Mouse (Mus musculus) midbrain, embryonic 12.5 days (tissue): ENCODE results near the gene Rapsn. TPM values are rescaled to one million over a fixed set of nuclear protein-coding genes. Genes with fewer than 3 reads are reported as not detected.
"Not testable (repeated sequence)": the region's sequence is repeated elsewhere in the genome, so short reads cannot be mapped to it uniquely, and the experiment has no call there.

Source experiments
- ATAC-seq: fragments of 200-750 bp; cut with Nextera tagmentation; 2 replicates; pipeline ENCODE4 v1.8.0; 2017; ENCODE audit warnings: low read depth, moderate TSS enrichment, moderate library complexity; ENCODE audit not compliant: low FRiP score
- H3K27ac ChIP-seq: fragments of 300-500 bp; sonication (generic); replicated peaks from 2 replicates; pipeline ENCODE4 v1.5.1; 2016; ENCODE audit warnings: mild to moderate bottlenecking
- H3K27me3 ChIP-seq: fragments of 300-500 bp; sonication (generic); 2 replicates; pipeline ENCODE4 v1.6.1; 2016; ENCODE audit warnings: mild to moderate bottlenecking
- H3K36me3 ChIP-seq: fragments of 300-500 bp; sonication (generic); 2 replicates; pipeline ENCODE4 v1.6.1; 2016
- H3K4me1 ChIP-seq: fragments of 300-500 bp; sonication (generic); 2 replicates; pipeline ENCODE4 v1.6.1; 2016
- H3K4me2 ChIP-seq: fragments of 300-500 bp; sonication (generic); replicated peaks from 2 replicates; pipeline ENCODE4 v1.6.1; 2016; ENCODE audit warnings: mild to moderate bottlenecking, moderate library complexity
- H3K4me3 ChIP-seq: fragments of 300-500 bp; sonication (generic); 2 replicates; pipeline ENCODE4 v1.5.1; 2016; ENCODE audit warnings: mild to moderate bottlenecking
- H3K9ac ChIP-seq: fragments of 300-500 bp; sonication (generic); replicated peaks from 2 replicates; pipeline ENCODE4 v1.6.1; 2016; ENCODE audit warnings: mild to moderate bottlenecking, moderate library complexity
- H3K9me3 ChIP-seq: fragments of 300-500 bp; sonication (generic); 2 replicates; pipeline ENCODE4 v1.6.1; 2016; ENCODE audit warnings: mild to moderate bottlenecking
- WGBS: fragments of 180-500 bp; shearing (Covaris S2); methylation state at CpG from one replicate; pipeline ENCODE4 v1.1.7; 2016; 5-methylcytosine and 5-hydroxymethylcytosine counted together
- polyA plus RNA-seq: library from polyadenylated mRNA; unstranded; fragments of >200 nt; fragmentation: Nextera tagmentation; extraction: Ambion mirVana; gene quantifications from 2 replicates; pipeline ENCODE4 v1.2.1, GENCODE M21; 2016

Gene Rapsn
- polyA plus RNA-seq, 1 experiment from 2014 or later: 0.94 TPM

GRCm38 (mm10) chr2:91027391-91028214 is 7.8 kb upstream of the Rapsn start:
- H3K36me3 ChIP-seq: no peaks in the 10 kb centered on the region
- no peak overlapping the region for H3K4me2 ChIP-seq
- 87% methylated on average over 9 of the region's 9 CpGs for WGBS
- H3K27me3 ChIP-seq: no peaks in the 10 kb centered on the region
- H3K9me3 ChIP-seq: no peaks in the 10 kb centered on the region
- H3K4me1 ChIP-seq: no peaks in the 10 kb centered on the region
- no peak overlapping the region for H3K9ac ChIP-seq
- H3K27ac ChIP-seq: no peak overlapping the region
- ATAC-seq: no peak
- H3K4me3 ChIP-seq: no peak overlapping the region

- Histone ChIP-seq H3K4me3 (no peak overlapping the region), H3K9me3 (no peaks in the 10 kb centered on the region), H3K27me3 (no peaks in the 10 kb centered on the region), H3K36me3 (no peaks in the 10 kb centered on the region), H3K27ac (no peak overlapping the region), H3K4me2 (no peak overlapping the region), H3K9ac (no peak overlapping the region), H3K4me1 (no peaks in the 10 kb centered on the region)
- no peak for ATAC-seq
- WGBS: 87% methylated on average over 4 of the region's 4 CpGs
These were observed 4.2 kb upstream of the Rapsn start for GRCm38 (mm10) chr2:91031216-91031615.

GRCm38 (mm10) chr2:91033000-91033399 is 2.4 kb upstream of the Rapsn start:
- Histone ChIP-seq H3K4me3 (no peak overlapping the region), H3K9me3 (no peaks in the 10 kb centered on the region), H3K4me2 (no peak overlapping the region), H3K36me3 (no peaks in the 10 kb centered on the region), H3K27ac (no peak overlapping the region), H3K4me1 (no peaks in the 10 kb centered on the region), H3K27me3 (no peaks in the 10 kb centered on the region), H3K9ac (no peak overlapping the region)
- WGBS: 14% methylated on average over 3 of the region's 3 CpGs
- ATAC-seq: no peak

- H3K9me3 ChIP-seq: no peaks in the 10 kb centered on the region
- H3K27me3 ChIP-seq: no peaks in the 10 kb centered on the region
- 74% methylated on average over 8 of the region's 8 CpGs for whole genome bisulfite sequencing
- no peak overlapping the region for H3K4me3 ChIP-seq
- no peaks in the 10 kb centered on the region for H3K36me3 ChIP-seq
- H3K27ac ChIP-seq: no peak overlapping the region
- H3K4me1 ChIP-seq: no peaks in the 10 kb centered on the region; the same call in 1 of the 2 replicates
- H3K4me2 ChIP-seq: no peak overlapping the region
- no peak overlapping the region for H3K9ac ChIP-seq
- no peak for ATAC-seq
These were observed 6.4 kb downstream of the Rapsn start for GRCm38 (mm10) chr2:91041786-91042185.

GRCm38 (mm10) chr2:91042651-91043398 is 7.4 kb downstream of the Rapsn start:
- no peaks in the 10 kb centered on the region for H3K27me3 ChIP-seq
- no peak for ATAC-seq
- 71% methylated on average over 21 of the region's 21 CpGs for WGBS
- no peaks in the 10 kb centered on the region for H3K9me3 ChIP-seq
- no peak overlapping the region for H3K4me2 ChIP-seq
- no peak overlapping the region for H3K4me3 ChIP-seq
- H3K27ac ChIP-seq: no peak overlapping the region
- H3K36me3 ChIP-seq: no peaks in the 10 kb centered on the region
- H3K4me1 ChIP-seq: no peaks in the 10 kb centered on the region; the same call in 1 of the 2 replicates
- H3K9ac ChIP-seq: no peak overlapping the region

- no peak for ATAC-seq
- H3K27me3 ChIP-seq: no peaks in the 10 kb centered on the region
- no peak overlapping the region for H3K4me3 ChIP-seq
- H3K27ac ChIP-seq: no peak overlapping the region
- no peak overlapping the region for H3K4me2 ChIP-seq
- H3K4me1 ChIP-seq: no peaks in the 10 kb centered on the region; the same call in 1 of the 2 replicates
- WGBS: 86% methylated on average over 13 of the region's 13 CpGs
- H3K9ac ChIP-seq: no peak overlapping the region
- no peaks in the 10 kb centered on the region for H3K9me3 ChIP-seq
- no peaks in the 10 kb centered on the region for H3K36me3 ChIP-seq
These were observed 9.3 kb downstream of the Rapsn start for GRCm38 (mm10) chr2:91044727-91045126.

- H3K4me2 ChIP-seq, H3K27me3 ChIP-seq, H3K4me1 ChIP-seq, H3K9me3 ChIP-seq, H3K27ac ChIP-seq, H3K9ac ChIP-seq, H3K4me3 ChIP-seq, ATAC-seq, H3K36me3 ChIP-seq: not testable (repeated sequence)
- WGBS: 84% methylated on average over 1 of the region's 1 CpGs
These were observed 10.4 kb downstream of the Rapsn start for GRCm38 (mm10) chr2:91045805-91046204.

GRCm38 (mm10) chr2:91047359-91047758 is 11.9 kb downstream of the Rapsn start:
- no peak overlapping the region for H3K9ac ChIP-seq
- H3K36me3 ChIP-seq: peaks cover 4% of the 10 kb centered on the region
- H3K27me3 ChIP-seq: no peaks in the 10 kb centered on the region
- no peak overlapping the region for H3K4me2 ChIP-seq
- 82% methylated on average over 9 of the region's 9 CpGs for WGBS
- H3K9me3 ChIP-seq: no peaks in the 10 kb centered on the region
- ATAC-seq: no peak
- no peak overlapping the region for H3K4me3 ChIP-seq
- no peak overlapping the region for H3K27ac ChIP-seq
- H3K4me1 ChIP-seq: no peaks in the 10 kb centered on the region

- 86% methylated on average over 3 of the region's 3 CpGs for WGBS
- H3K4me2 ChIP-seq: no peak overlapping the region
These were observed 16.5 kb downstream of the Rapsn start for GRCm38 (mm10) chr2:91051917-91052316.

GRCm38 (mm10) chr2:91052752-91053151 is 17.3 kb downstream of the Rapsn start:
- no peak overlapping the region for H3K27ac ChIP-seq
- H3K4me1 ChIP-seq: peaks cover 16% of the 10 kb centered on the region
- no peak overlapping the region for H3K4me3 ChIP-seq
- peak overlapping the region; percentile 97 for H3K4me2 ChIP-seq
- H3K27me3 ChIP-seq: no peaks in the 10 kb centered on the region
- H3K9me3 ChIP-seq: no peaks in the 10 kb centered on the region
- H3K36me3 ChIP-seq: peaks cover 30% of the 10 kb centered on the region
- 63% methylated on average over 2 of the region's 2 CpGs for WGBS
- H3K9ac ChIP-seq: no peak overlapping the region; the same call in 1 of the 2 replicates
- ATAC-seq: no peak

More at GRCm38 (mm10) chr2:91051917-91052316, 16.5 kb downstream of the Rapsn start:
- no peak overlapping the region for H3K27ac ChIP-seq
- no peaks in the 10 kb centered on the region for H3K27me3 ChIP-seq
- peaks cover 16% of the 10 kb centered on the region for H3K4me1 ChIP-seq
- no peak overlapping the region for H3K4me3 ChIP-seq
- ATAC-seq: no peak
- H3K9ac ChIP-seq: no peak overlapping the region
- H3K36me3 ChIP-seq: peaks cover 21% of the 10 kb centered on the region
- H3K9me3 ChIP-seq: no peaks in the 10 kb centered on the region

- Histone ChIP-seq H3K36me3 (peaks cover 35% of the 10 kb centered on the region), H3K9ac (peak overlapping the region; percentile 47; the same call in 1 of the 2 replicates), H3K4me1 (peaks cover 16% of the 10 kb centered on the region), H3K9me3 (no peaks in the 10 kb centered on the region), H3K4me3 (peak overlapping the region; percentile 85), H3K27me3 (no peaks in the 10 kb centered on the region), H3K4me2 (peak overlapping the region; percentile 97), H3K27ac (peak overlapping the region; percentile 78; the same call in 1 of the 2 replicates)
- ATAC-seq: peak; percentile 74
- WGBS: 0% methylated on average over 6 of the region's 6 CpGs
These were observed 17.9 kb downstream of the Rapsn start for GRCm38 (mm10) chr2:91053181-91053933.
